Mouse (Mus musculus) G1E (cell line): Measurements from ENCODE around the gene Cep295nl.

Source experiments
- CTCF ChIP-seq: IDR thresholded peaks from 2 replicates; pipeline ENCODE4 v1.5.1; 2012; ENCODE audit warnings: low read depth, low read length, inconsistent platforms, mixed read lengths
- GATA1 ChIP-seq: IDR thresholded peaks from 2 replicates; pipeline ENCODE4 v1.6.1; 2012; ENCODE audit warnings: borderline replicate concordance, low read length, inconsistent platforms, mixed read lengths
- POLR2AphosphoS5 ChIP-seq: IDR thresholded peaks from 2 replicates; pipeline ENCODE4 v1.6.1; 2012; ENCODE audit warnings: low read depth, low read length, inconsistent platforms; ENCODE audit not compliant: insufficient replicate concordance
- TAL1 ChIP-seq: conservative IDR thresholded peaks from 2 replicates; pipeline ENCODE4 v1.6.1; 2012; ENCODE audit warnings: low read depth, low read length, inconsistent platforms, mixed read lengths

DNA sequence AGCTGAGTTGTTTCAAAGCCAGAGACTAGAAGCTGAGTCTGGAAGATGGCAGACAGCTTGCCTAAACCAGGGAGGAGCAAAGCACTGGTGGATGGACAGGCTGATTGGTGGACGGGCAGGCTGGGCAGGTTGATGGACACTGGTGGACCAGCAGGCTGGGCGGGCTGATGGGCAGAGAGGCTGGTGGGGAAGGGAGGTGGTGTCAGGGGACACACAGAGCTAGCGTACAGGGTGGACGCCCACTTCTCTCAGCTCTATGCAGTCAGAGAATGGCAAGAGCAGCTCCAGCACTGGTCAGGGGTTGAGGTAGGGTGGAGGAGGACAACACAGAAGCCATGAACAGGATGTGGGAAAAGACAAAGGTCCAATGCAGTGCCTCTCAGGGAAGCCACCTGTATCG, 27.0 kb upstream of the Cep295nl start:
- TF ChIP-seq CTCF (no peak), GATA1 (no peak), TAL1 (no peak), POLR2AphosphoS5 (no peak)
